Mouse (Mus musculus): Measurements from ENCODE around the gene 4930402F06Rik. TPM values are rescaled to one million over a fixed set of nuclear protein-coding genes. Genes with fewer than 3 reads are reported as not detected.

Gene 4930402F06Rik
- polyA plus RNA-seq, 1 experiment from 2014 or later = not detected

DNA sequence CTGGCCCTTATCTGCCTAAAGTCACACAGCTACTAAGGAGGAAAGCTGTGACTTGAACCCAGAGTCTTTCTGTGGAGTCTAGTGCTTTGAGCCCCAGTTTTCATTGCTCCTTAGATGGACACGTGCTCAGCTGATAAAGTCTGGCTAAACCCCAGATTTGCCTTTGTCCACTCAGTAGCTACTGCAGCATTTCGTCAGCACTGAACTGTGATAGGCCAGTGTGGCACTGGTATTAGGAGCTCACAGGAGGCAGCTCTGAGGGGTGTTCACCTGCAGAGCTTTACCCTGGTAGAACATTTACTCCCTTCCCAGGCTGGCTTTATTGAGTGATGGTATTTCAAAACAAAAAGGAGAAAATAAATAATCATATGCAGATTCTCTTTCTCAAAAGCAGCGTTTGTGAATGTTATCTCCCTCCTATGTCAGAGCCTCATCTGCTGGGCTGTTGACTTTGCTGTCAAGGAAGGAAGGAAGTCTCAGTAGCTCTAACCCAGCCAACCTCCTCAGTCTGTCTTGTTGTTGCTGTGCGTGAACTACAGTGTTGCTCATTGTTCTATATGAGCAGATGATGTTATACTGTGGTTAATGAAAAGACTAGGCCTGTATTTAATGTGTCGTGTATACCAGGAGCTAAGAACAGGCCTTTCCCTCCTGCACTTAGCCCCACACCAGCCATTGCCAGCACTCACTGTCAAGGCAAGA, 11.6 kb upstream of the 4930402F06Rik start:
- no peaks in the 10 kb centered on the region for H3K27me3 ChIP-seq (ENCODE audit: control insufficient read depth, insufficient read depth, low read length)
- WGBS = 90% methylated on average over 5 of the region's 5 CpGs
- no peaks in the 10 kb centered on the region for H3K36me3 ChIP-seq (replicated peaks; ENCODE audit: control insufficient read depth, insufficient read depth)
- no peak overlapping the region for H3K4me3 ChIP-seq (replicated peaks; ENCODE audit: low read length)
- DNase-seq (ENCODE audit: low spot score) (no peak), ATAC-seq (ENCODE audit: low FRiP score) (no peak)
- no peaks in the 10 kb centered on the region for H3K9me3 ChIP-seq (ENCODE audit: control insufficient read depth, low read length)
- H3K4me2 ChIP-seq (replicated peaks) = no peak overlapping the region
- no peaks in the 10 kb centered on the region for H3K4me1 ChIP-seq (replicated peaks; ENCODE audit: control insufficient read depth, insufficient read depth, low read length)
- no peak overlapping the region for H3K27ac ChIP-seq
- no peak overlapping the region for H3K9ac ChIP-seq

DNA sequence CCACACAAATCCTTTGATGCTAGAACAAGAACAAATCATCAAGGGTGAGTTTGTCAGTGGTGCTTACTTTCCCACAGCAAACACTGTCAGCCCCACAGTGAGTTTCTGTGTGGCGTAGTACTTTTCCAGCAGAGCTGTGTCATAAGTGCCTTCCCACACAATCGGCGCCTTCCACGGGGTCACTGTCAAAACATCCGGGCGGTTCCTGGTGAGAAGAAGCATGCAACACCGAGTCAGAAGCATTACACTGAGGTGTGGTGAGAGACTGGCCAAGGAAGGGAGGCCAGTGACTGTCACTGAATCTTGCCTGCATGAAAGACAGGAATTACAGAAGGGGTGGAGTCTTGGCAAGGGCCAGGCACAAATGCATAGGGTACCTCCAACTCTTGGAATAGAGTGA, 10.9 kb upstream of the 4930402F06Rik start:
- no peak overlapping the region for H3K4me3 ChIP-seq (replicated peaks; ENCODE audit: low read length)
- H3K9me3 ChIP-seq (ENCODE audit: control insufficient read depth, low read length) = no peaks in the 10 kb centered on the region
- no peak overlapping the region for H3K27ac ChIP-seq
- H3K4me2 ChIP-seq (replicated peaks) = no peak overlapping the region
- H3K9ac ChIP-seq = no peak overlapping the region
- no peak for DNase-seq (ENCODE audit: low spot score)
- no peaks in the 10 kb centered on the region for H3K27me3 ChIP-seq (ENCODE audit: control insufficient read depth, insufficient read depth, low read length)
- H3K4me1 ChIP-seq (replicated peaks; ENCODE audit: control insufficient read depth, insufficient read depth, low read length) = no peaks in the 10 kb centered on the region
- ATAC-seq (ENCODE audit: low FRiP score) = no peak
- H3K36me3 ChIP-seq (replicated peaks; ENCODE audit: control insufficient read depth, insufficient read depth) = no peaks in the 10 kb centered on the region
- 88% methylated on average over 7 of the region's 7 CpGs for WGBS

DNA sequence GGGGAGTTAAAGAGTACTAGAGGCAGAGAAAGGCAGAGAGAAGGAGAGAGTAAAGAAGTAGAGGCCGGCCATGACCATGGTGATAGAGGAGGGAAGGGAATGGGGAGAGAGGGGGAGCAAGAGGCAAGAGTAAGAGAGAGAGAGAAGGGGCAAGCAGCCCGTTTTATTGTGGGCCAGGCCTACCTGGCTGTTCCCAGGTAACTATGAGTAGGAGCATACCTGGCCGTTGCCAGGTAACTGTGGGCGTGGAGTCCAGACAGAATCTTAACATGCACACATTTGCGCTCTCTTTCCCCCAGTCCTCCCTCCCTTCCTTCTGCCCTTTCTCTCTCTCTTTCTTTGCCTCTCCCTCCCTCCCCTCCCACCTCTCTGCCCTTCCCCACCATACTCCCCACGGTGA, 10.3 kb upstream of the 4930402F06Rik start:
- Histone ChIP-seq H3K9me3 (ENCODE audit: control insufficient read depth, low read length) (no peaks in the 10 kb centered on the region), H3K4me2 (replicated peaks) (no peak overlapping the region), H3K4me1 (replicated peaks; ENCODE audit: control insufficient read depth, insufficient read depth, low read length) (no peaks in the 10 kb centered on the region), H3K27me3 (ENCODE audit: control insufficient read depth, insufficient read depth, low read length) (no peaks in the 10 kb centered on the region), H3K4me3 (replicated peaks; ENCODE audit: low read length) (no peak overlapping the region), H3K9ac (no peak overlapping the region), H3K36me3 (replicated peaks; ENCODE audit: control insufficient read depth, insufficient read depth) (no peaks in the 10 kb centered on the region), H3K27ac (no peak overlapping the region)
- no peak for ATAC-seq (ENCODE audit: low FRiP score)
- 90% methylated on average over 6 of the region's 6 CpGs for WGBS
- DNase-seq (ENCODE audit: low spot score) = no peak

DNA sequence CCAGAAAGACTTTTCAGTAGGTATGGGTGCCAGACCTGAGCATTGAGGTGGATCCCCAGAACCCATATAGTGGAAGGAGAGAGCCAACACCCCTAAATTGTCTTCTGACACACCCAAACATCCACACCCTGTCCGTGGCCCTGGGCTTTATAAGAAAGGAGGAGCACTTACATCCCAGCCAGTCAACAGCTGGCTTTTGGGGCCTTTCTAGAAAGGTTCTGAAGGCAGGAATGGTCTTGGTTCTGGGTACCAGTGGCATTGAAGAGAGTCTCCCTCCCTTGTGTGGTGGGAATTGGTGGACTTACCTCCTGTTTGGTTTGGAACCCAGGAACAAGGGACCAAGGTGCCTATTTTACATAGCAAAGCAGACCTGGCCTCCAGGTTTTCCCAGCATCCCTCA, 9.6 kb upstream of the 4930402F06Rik start:
- H3K9ac ChIP-seq = no peak overlapping the region
- H3K36me3 ChIP-seq (replicated peaks; ENCODE audit: control insufficient read depth, insufficient read depth) = no peaks in the 10 kb centered on the region
- H3K27me3 ChIP-seq (ENCODE audit: control insufficient read depth, insufficient read depth, low read length) = no peaks in the 10 kb centered on the region
- H3K27ac ChIP-seq = no peak overlapping the region
- H3K4me3 ChIP-seq (replicated peaks; ENCODE audit: low read length) = no peak overlapping the region
- WGBS = 79% methylated on average over 1 of the region's 1 CpGs
- H3K4me1 ChIP-seq (replicated peaks; ENCODE audit: control insufficient read depth, insufficient read depth, low read length) = no peaks in the 10 kb centered on the region
- no peaks in the 10 kb centered on the region for H3K9me3 ChIP-seq (ENCODE audit: control insufficient read depth, low read length)
- ATAC-seq (ENCODE audit: low FRiP score) (no peak), DNase-seq (ENCODE audit: low spot score) (no peak)
- no peak overlapping the region for H3K4me2 ChIP-seq (replicated peaks)

DNA sequence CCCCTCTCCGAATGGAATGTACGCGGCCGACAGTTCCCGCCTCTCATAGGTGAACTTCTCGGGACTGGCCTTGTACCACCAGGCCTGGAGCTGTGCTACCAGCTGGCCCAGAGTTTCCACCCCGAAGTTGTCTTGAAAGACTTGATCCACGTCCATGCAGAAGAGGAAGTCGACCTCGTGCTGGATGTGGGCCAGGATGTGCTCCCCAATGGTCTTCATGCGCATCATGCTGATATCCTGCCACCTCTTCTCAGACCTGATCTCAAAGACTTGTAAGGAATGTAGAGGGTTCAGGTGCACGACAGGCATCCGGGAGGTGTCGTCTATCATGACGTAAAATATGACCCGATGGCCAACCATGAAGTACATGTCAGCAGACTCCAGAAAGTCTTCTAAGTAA, 5.4 kb upstream of the 4930402F06Rik start:
- Histone ChIP-seq H3K27ac (no peak overlapping the region), H3K4me1 (replicated peaks; ENCODE audit: control insufficient read depth, insufficient read depth, low read length) (no peaks in the 10 kb centered on the region), H3K4me2 (replicated peaks) (no peak overlapping the region), H3K27me3 (ENCODE audit: control insufficient read depth, insufficient read depth, low read length) (no peaks in the 10 kb centered on the region), H3K4me3 (replicated peaks; ENCODE audit: low read length) (no peak overlapping the region), H3K9ac (no peak overlapping the region), H3K36me3 (replicated peaks; ENCODE audit: control insufficient read depth, insufficient read depth) (no peaks in the 10 kb centered on the region), H3K9me3 (ENCODE audit: control insufficient read depth, low read length) (no peaks in the 10 kb centered on the region)
- no peak for DNase-seq (ENCODE audit: low spot score)
- no peak for ATAC-seq (ENCODE audit: low FRiP score)
- 95% methylated on average over 16 of the region's 16 CpGs for WGBS

DNA sequence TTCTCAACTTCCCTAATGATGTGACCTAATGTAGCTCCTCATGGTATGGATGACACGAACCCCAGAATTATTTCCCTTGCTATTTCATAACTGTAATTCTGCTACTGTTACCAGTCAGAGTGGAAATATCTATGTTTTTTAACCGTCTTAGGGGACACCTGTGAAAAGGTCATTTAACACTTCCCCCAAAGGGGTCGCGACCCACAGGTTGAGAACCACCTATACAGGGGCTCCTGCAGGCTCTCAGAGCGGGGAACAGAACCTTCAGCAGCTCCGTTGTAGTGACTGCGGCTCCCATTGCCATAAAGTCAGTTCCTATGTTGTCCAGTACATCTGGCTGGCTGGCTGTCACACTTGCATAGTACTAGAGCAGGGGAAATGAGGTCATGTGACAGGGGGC, 3.8 kb upstream of the 4930402F06Rik start:
- H3K9me3 ChIP-seq (ENCODE audit: control insufficient read depth, low read length) = no peaks in the 10 kb centered on the region
- no peak overlapping the region for H3K27ac ChIP-seq
- no peaks in the 10 kb centered on the region for H3K27me3 ChIP-seq (ENCODE audit: control insufficient read depth, insufficient read depth, low read length)
- no peak overlapping the region for H3K4me2 ChIP-seq (replicated peaks)
- DNase-seq (ENCODE audit: low spot score) = no peak
- WGBS = 94% methylated on average over 7 of the region's 7 CpGs
- no peaks in the 10 kb centered on the region for H3K36me3 ChIP-seq (replicated peaks; ENCODE audit: control insufficient read depth, insufficient read depth)
- H3K4me3 ChIP-seq (replicated peaks; ENCODE audit: low read length) = no peak overlapping the region
- H3K4me1 ChIP-seq (replicated peaks; ENCODE audit: control insufficient read depth, insufficient read depth, low read length) = no peaks in the 10 kb centered on the region
- no peak for ATAC-seq (ENCODE audit: low FRiP score)
- no peak overlapping the region for H3K9ac ChIP-seq

DNA sequence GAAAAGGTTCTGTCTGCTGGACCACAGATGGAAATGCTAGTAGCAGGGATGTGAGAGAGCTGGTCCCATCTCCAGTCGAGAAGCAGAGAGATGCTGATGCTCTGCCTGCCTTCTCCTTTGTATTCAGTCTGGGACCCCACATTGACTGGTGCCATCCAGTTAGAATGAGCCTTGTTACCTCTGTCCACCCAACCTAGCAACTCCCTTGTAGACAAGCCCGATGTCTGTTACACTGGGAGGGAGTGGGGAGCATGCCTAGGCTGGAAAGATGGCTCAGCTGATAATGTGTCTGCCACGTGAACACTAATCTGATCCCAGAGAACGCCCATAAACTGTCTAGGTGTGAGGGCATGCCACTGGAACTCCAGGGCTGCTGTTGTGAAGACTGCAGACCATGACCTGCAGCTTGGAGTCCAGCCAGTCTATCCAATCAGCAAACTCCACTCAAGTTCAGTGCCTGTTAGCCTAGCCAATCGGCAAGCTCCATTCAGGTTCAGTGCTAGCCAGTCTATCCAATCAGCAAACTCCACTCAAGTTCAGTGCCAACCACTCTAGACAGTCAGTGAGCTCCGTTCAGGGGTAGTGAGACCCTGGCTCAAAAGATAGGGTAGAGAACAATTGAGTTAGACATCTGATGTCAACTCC, 1.3 kb upstream of the 4930402F06Rik start:
- no peak for DNase-seq (ENCODE audit: low spot score)
- Histone ChIP-seq H3K4me3 (replicated peaks; ENCODE audit: low read length) (no peak overlapping the region), H3K9ac (no peak overlapping the region)

DNA sequence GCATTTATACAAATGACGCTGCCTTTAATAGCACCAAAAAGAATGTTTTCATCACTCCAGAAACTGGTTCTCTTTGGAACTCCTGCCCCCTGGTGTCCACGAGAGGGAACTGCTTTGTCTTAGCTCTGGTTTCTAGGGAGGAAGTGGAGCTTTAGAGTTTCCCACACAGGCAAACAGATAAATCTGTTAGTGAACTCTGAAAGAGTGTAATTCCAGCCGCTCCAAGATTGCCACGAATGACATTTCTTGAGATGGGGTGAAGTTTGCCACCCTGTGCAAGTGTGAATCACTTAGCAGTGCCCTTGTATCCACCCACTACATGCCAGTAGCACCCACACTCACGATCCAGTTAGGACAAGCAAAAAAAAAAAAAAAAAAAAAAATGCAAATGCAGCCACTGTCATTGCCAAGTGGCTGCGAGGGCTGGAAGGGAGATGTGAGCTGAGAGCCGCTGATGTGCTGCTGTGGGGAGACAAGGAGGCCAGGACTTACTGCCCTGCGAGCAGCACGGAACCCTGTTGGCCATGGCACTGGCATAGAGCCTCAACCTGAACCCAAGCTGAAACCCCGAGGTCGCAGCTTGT, 707 bp upstream of the 4930402F06Rik start:
- no peaks in the 10 kb centered on the region for H3K27me3 ChIP-seq (ENCODE audit: control insufficient read depth, insufficient read depth, low read length)
- WGBS = 53% methylated on average over 11 of the region's 11 CpGs
- no peaks in the 10 kb centered on the region for H3K36me3 ChIP-seq (replicated peaks; ENCODE audit: control insufficient read depth, insufficient read depth)
- no peak; the same call in 1 of the 2 replicates for ATAC-seq (ENCODE audit: low FRiP score)
- peak; percentile 89 for DNase-seq (ENCODE audit: low spot score)
- no peak overlapping the region for H3K4me2 ChIP-seq (replicated peaks)
- H3K4me1 ChIP-seq (replicated peaks; ENCODE audit: control insufficient read depth, insufficient read depth, low read length) = no peaks in the 10 kb centered on the region
- H3K27ac ChIP-seq = no peak overlapping the region
- no peak overlapping the region for H3K4me3 ChIP-seq (replicated peaks; ENCODE audit: low read length)
- no peak overlapping the region for H3K9ac ChIP-seq
- no peaks in the 10 kb centered on the region for H3K9me3 ChIP-seq (ENCODE audit: control insufficient read depth, low read length)

More for the DNA sequence above, 1.3 kb upstream of the 4930402F06Rik start:
- Histone ChIP-seq H3K4me1 (replicated peaks; ENCODE audit: control insufficient read depth, insufficient read depth, low read length) (no peaks in the 10 kb centered on the region), H3K9me3 (ENCODE audit: control insufficient read depth, low read length) (no peaks in the 10 kb centered on the region), H3K36me3 (replicated peaks; ENCODE audit: control insufficient read depth, insufficient read depth) (no peaks in the 10 kb centered on the region), H3K27ac (no peak overlapping the region), H3K4me2 (replicated peaks) (no peak overlapping the region), H3K27me3 (ENCODE audit: control insufficient read depth, insufficient read depth, low read length) (no peaks in the 10 kb centered on the region)
- no peak for ATAC-seq (ENCODE audit: low FRiP score)
- 83% methylated on average over 6 of the region's 6 CpGs for WGBS

DNA sequence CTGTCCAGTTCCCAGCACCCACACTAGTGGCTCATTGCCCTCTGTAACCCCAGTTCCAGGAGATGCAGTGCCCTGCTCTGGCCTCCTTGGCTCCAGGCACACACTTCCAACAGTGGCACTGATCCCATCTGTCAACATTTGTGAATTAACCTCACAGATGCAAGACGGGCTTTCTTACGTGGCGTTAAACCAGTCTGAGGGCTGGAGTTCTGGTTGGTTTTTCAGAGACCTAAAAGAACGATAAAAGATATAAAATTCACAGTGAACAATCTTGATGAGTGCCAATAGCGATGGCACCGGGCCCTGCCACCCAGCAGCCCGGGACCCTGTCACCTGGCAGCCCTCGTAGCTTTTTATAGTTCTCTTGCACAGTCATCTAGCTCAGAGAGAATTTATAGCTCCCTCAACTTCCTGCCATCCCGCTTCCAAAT, 11.5 kb downstream of the 4930402F06Rik start:
- DNase-seq (ENCODE audit: low spot score) = no peak
- no peak for ATAC-seq (ENCODE audit: low FRiP score)
- Histone ChIP-seq H3K36me3 (replicated peaks; ENCODE audit: control insufficient read depth, insufficient read depth) (no peaks in the 10 kb centered on the region), H3K27me3 (ENCODE audit: control insufficient read depth, insufficient read depth, low read length) (no peaks in the 10 kb centered on the region), H3K9ac (no peak overlapping the region), H3K4me3 (replicated peaks; ENCODE audit: low read length) (no peak overlapping the region), H3K4me1 (replicated peaks; ENCODE audit: control insufficient read depth, insufficient read depth, low read length) (no peaks in the 10 kb centered on the region), H3K4me2 (replicated peaks) (no peak overlapping the region), H3K27ac (no peak overlapping the region), H3K9me3 (ENCODE audit: control insufficient read depth, low read length) (no peaks in the 10 kb centered on the region)
- WGBS = 79% methylated on average over 9 of the region's 9 CpGs

Measured in hindbrain, embryonic 14.5 days (tissue).